Mouse (Mus musculus) testis, postnatal 10 days (tissue): Measurements from ENCODE around the gene H2-Q7.
"Not testable (repeated sequence)": the region's sequence is repeated elsewhere in the genome, so short reads cannot be mapped to it uniquely, and the experiment has no call there.

Source experiments
- DNase-seq: peaks from one replicate; pipeline ENCODE4 v3.0.0; 2021; ENCODE audit warnings: low spot score

H2-Q7 gene

GRCm38 (mm10) chr17:35437386-35437936 lies 1.5 kb upstream of the H2-Q7 start:
- peak; percentile 19 for DNase-seq

- peak; percentile 13 for DNase-seq
These were observed 560 bp upstream of the H2-Q7 start for GRCm38 (mm10) chr17:35438395-35438794.

- DNase-seq: peak; percentile 59
These were observed 366 bp downstream of the H2-Q7 start for GRCm38 (mm10) chr17:35439295-35439747.

- peak; percentile 43 for DNase-seq
These were observed 1.1 kb downstream of the H2-Q7 start for GRCm38 (mm10) chr17:35439925-35440645.

- not testable (repeated sequence) for DNase-seq
These were observed 3.4 kb downstream of the H2-Q7 start for GRCm38 (mm10) chr17:35442376-35442775.

GRCm38 (mm10) chr17:35444510-35444909 lies 5.6 kb downstream of the H2-Q7 start:
- not testable (repeated sequence) for DNase-seq

GRCm38 (mm10) chr17:35458247-35458646 lies 19.3 kb downstream of the H2-Q7 start:
- DNase-seq: not testable (repeated sequence)

- not testable (repeated sequence) for DNase-seq
These were observed 21.8 kb downstream of the H2-Q7 start for GRCm38 (mm10) chr17:35460513-35461341.

GRCm38 (mm10) chr17:35465651-35466050 lies 26.7 kb downstream of the H2-Q7 start:
- DNase-seq: not testable (repeated sequence)

GRCm38 (mm10) chr17:35468936-35469335 lies 30.0 kb downstream of the H2-Q7 start:
- not testable (repeated sequence) for DNase-seq

- DNase-seq: peak; percentile 57
These were observed 31.1 kb downstream of the H2-Q7 start, which contains the start of gene H2-Q10 for GRCm38 (mm10) chr17:35469842-35470751. H2-Q10 (plus strand) TSS chr17:35470089.

GRCm38 (mm10) chr17:35484066-35484465 lies 45.1 kb downstream of the H2-Q7 start:
- peak; percentile 82 for DNase-seq

- DNase-seq: peak; percentile 66
These were observed 46.7 kb downstream of the H2-Q7 start for GRCm38 (mm10) chr17:35485702-35486101.

- no peak for DNase-seq
These were observed 47.8 kb downstream of the H2-Q7 start for GRCm38 (mm10) chr17:35486726-35487125.

GRCm38 (mm10) chr17:35488041-35488440 lies 49.1 kb downstream of the H2-Q7 start:
- no peak for DNase-seq

GRCm38 (mm10) chr17:35490320-35490719 lies 51.4 kb downstream of the H2-Q7 start:
- DNase-seq: no peak
